Mouse (Mus musculus) regulatory T cell (primary cell): ENCODE results near the gene Pdzk1ip1.

Source experiments
- in situ Hi-C: fragments of 300-600 bp; cut with MboI, MseI; formaldehyde crosslinking; loops from one replicate; pipeline ENCODE4 v1.15.1; 2025; ENCODE audit warnings: high pct_unique_total_duplicates

Pdzk1ip1 gene

GRCm38 (mm10) chr4:115088611-115089338 is at the start of gene Pdzk1ip1:
Gene Pdzk1ip1, plus strand, starts transcription at chr4:115088708.
- in situ Hi-C loops, result no loop called here

DNA sequence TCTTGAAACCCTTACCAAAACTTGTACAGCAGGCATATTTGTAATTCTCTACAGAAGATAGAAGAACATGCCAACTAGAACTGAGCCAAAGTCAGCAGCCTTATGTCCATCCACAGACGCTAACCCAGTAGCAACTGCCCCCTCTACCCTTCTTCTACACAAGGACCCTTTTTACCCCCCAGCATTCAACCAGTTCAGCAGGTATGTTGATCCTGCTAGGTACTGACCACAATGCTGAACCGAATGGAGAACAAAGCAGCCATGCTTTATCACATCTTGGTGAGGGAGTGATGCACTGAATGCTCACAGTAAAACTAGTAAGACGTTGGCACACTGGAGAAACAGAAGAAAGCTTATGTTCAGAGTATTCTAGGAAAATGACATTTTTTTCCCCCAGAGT is 42.9 kb upstream of the Pdzk1ip1 start:
- in situ Hi-C loops, result no loop called here

DNA sequence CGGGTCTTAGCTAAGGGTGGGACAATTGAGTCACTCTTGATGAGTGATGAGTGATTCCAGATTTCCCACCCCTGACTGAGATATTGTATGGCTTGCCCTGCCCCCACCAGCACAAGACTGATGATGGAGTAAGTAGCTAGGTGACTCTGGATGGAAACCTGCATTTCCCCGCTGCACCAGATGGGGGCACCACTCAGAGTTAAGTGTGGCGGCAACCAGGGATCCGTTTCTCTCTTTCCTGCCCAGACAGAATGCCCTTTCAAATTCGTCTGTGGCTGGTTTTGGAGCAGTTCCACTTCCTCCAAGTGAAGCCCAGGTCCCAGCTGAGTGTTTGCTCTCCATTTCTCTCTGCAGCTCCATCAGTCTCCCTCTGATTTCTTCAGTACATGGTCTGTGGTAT is 40.8 kb upstream of the Pdzk1ip1 start:
- in situ Hi-C loops, result no loop called here

- in situ Hi-C loops, result no loop called here
Observed at GRCm38 (mm10) chr4:115048190-115048589, 40.3 kb upstream of the Pdzk1ip1 start.

DNA sequence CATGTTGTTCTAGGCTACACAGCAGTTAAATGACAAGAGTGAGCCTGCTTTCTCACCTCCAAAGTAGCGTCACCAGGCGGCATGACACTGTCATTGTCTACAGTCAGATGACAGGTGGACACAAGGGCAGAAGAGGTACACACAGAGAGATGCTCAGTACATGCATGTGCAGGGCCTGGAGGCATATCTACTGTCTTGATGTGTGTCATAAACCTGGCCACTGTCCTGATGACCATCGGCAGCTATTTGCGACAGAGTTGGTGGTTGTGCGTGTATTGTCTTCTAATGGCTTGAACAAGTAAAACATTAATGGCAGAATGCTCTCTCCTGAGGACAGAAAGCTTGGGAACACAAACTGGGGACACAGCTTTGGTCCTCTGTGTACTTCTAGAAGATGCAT is 37.3 kb upstream of the Pdzk1ip1 start:
- in situ Hi-C loops, result no loop called here

DNA sequence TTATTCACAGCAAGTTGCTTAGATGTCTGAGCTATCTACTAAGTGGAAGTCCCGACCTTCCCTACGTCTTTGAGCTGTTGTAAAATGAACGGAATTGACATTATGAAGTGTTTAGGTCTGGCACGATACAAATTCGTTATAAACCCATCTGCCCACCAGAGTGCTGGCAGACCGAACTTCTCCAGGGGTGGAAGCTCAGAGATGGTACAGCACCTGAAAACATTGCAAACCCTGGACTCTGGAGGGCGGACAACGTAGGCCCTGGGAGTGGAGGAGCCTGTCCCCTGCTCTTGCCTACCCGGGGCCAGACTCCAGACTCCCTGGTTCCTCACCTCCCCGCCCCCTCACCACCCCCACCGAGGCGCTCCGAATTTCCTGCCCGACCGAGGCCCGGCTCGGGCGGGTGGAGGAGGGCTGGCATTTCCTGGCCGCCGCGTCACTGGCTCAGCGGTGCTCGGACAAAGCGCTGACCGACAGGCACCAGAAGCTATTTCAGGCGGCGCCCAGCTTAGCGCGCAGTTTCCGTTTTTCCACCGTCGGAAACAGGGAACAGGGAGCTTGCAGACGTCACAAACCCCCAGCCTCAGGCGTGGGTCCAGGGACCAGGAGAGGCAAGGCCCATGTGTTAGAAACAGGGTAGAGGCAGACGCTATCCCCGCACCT is 36.0 kb upstream of the Pdzk1ip1 start:
- in situ Hi-C loops, result no loop called here

GRCm38 (mm10) chr4:115055044-115055443 is 33.5 kb upstream of the Pdzk1ip1 start:
- in situ Hi-C loops, result no loop called here

DNA sequence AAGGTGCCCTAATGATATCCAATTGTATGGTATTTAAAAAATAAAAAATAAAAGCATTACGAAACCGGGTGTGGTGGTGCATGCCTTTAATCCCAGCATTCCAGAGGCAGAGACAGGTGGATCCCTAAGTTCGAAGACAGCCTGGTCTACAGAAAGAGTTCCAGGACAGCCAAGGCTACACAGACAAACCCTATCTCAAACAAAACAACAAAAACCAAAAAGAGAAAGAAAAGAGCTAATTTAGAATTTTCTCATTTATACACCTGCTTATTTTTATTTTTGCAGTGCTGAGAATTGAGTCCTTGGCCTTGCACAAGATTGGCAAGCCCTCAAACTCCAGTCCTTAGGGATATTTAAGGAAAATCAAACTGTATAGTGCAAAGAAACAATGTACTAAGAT is 32.8 kb upstream of the Pdzk1ip1 start:
- in situ Hi-C loops, result no loop called here

DNA sequence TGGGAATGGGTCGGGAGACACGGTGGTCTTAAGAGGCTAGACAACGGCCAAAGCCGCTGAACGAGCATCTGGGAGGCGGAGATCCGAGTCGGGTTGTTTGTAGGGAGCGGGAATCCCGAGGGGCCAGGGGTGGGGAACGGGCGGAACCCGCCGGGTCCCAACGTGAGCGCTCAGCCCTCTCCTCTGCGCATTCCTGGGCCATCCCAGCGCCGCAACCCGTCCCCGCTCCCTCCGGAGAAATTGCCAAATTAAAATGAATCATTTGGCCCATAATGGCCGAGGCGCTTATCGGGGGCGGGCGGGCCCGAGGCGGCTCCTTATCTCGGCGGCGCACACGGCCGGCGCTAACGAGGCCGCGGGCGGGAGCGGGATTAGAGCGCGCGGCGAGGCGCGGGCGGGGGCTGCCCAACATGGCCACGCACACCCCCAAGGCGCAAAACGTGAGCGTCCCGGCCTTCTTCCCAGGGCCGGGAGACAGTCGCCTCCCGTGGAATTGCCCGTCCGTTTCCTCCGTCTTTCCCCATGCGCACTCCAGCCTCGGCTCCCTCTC is 32.1 kb upstream of the Pdzk1ip1 start, which contains the start of gene Tal1:
Gene Tal1, plus strand, starts transcription at position 56 of the 550 bp plus-strand sequence.
- in situ Hi-C loops, result no loop called here

DNA sequence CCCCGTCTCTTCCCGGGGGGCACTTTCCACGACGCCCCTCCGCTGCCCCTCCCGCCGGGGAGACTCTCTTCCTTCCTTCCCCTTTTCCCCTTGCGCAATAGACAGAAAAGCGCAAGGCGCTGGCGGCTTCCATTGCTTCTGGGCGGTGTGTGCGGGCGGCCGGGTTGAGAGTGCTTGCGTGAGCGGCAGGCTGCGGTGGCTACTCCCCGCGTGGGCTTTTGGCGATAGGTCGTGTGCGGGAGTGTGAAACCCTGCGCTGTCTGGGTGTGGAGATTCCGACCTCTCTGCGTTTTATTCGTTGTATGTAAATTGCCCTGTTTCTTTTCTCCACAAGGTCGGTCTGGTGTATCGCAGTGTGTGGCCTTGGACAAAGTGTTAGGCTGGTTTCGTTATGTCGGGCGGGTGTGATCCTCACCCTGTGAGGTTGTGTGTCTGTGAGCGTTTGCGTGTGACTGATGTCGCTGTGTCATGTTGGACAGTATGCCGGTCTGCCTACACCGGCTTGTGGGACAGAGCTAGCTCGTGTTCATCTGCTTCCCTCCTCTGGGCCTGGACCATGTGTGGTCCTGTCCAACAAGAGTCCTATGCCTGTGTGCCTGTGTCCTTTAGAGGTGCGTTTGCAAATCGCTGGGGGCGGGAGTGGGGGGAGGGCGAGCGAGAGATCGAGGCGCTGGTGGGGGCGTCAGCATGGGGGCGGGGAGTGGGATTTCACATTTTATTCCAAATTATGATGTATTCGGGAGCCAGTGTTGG is 31.4 kb upstream of the Pdzk1ip1 start:
- in situ Hi-C loops, result no loop called here

DNA sequence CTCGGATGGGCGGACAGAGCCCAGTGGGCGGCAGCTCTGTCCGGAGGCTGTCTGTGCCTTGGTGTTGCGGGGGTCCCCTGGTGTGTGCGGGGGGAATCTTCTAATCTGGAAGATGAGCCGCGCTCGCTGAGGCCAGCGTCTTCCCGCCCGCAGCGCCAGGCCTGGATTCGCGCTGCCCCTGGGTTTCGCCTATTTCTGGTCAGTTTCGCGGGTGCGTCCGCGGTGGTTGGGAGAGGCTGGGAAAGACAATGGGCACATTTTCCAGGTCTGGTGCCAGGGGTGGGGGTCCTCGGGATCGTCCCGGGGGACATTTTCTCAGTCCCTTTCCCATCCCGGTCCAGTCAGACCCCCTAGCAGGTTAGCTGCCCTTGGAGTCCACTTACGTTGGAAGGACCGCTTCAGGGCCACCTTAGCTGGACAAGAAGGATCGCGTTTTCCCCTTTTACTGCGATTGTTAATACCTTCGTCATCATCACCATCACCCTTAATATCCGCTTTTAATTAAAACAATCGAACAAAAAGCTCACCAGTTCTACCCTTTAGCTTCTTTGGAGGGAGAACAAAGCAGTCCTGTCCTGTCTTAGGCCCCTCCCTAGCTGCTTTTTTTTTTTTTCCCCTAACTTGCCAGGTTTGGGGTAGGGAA is 30.7 kb upstream of the Pdzk1ip1 start:
- in situ Hi-C loops, result no loop called here

DNA sequence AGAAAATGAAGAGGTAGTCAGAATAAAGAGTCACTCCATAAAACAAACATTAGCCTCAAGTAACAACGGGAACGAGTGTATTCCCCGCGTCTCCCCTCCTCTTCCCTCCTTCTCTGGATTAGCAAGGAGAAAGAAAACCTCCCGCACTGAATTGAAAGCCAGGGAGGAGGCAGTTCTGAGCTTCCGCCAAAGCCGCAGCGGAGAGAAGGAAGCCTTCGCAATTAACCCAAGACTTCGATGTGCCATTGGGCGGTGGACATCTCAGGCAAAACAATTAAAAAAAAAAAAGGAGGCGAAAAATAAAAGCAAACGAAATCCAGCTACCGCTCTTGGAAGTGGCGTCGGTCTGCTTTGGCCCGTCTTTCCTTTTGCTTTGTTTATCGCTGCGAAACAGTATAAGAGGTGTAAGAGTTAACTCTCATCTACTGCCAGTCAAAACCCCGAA is 30.2 kb upstream of the Pdzk1ip1 start:
- in situ Hi-C loops, result no loop called here

DNA sequence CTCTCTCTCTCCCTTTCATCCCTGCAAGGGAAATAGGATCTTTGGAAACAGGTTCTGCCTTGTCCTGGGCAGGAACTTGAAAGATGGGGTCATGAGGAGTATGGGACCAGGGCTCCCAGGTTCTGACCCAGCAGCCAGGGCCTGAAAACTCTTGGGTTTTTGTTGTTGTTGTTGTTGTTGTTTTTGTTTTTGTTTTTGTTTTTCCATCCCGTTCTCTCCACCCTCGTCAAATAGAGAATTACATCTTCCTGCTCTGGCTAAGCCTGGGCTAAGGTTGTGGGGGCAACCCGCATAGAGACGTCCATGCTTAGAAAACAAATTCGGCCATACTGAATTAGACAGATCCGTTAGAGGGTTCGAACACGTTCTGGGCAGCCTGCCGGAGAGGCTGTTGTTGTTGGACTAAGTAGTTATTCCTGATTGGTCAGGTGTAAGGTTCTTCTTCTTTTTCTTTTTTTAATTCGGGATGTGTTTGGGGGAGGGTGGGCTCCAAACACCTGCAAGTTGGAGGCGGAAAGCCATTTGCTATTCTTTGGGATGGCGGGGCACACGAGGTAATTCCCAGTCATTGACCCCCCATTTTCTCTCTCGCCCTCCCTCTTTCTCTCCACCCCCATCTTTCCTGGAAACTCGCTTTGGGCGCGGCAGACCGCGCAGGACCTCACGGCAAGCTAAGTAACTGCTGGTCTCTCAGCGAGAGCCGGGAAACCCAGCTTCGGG is 29.5 kb upstream of the Pdzk1ip1 start:
- in situ Hi-C loops, result no loop called here

- in situ Hi-C loops, result no loop called here
Observed at GRCm38 (mm10) chr4:115059871-115060270, 28.6 kb upstream of the Pdzk1ip1 start.

DNA sequence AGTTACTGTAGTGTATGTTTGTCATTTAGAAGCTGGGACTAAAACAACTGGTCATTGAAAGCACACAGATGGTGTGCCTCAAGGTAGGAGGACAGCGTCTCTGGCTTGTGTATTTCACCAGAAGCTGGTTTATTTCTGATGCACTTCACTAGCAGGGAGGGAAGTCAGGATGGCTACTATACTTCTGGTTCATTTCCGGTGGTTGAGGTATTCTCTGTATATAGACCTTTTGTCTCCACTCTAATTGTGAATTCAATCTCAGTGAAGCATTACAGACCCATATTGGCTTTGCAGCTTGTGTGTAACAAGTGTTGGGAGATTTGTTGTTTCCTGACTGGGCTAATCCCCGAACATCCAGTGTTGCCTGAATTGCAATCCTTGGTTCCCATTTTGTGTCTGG is 27.8 kb upstream of the Pdzk1ip1 start:
- in situ Hi-C loops, result no loop called here

- in situ Hi-C loops, result no loop called here
Observed at GRCm38 (mm10) chr4:115062540-115062874, 26.0 kb upstream of the Pdzk1ip1 start.

GRCm38 (mm10) chr4:115062875-115063517 is 25.5 kb upstream of the Pdzk1ip1 start:
- in situ Hi-C loops, result no loop called here

DNA sequence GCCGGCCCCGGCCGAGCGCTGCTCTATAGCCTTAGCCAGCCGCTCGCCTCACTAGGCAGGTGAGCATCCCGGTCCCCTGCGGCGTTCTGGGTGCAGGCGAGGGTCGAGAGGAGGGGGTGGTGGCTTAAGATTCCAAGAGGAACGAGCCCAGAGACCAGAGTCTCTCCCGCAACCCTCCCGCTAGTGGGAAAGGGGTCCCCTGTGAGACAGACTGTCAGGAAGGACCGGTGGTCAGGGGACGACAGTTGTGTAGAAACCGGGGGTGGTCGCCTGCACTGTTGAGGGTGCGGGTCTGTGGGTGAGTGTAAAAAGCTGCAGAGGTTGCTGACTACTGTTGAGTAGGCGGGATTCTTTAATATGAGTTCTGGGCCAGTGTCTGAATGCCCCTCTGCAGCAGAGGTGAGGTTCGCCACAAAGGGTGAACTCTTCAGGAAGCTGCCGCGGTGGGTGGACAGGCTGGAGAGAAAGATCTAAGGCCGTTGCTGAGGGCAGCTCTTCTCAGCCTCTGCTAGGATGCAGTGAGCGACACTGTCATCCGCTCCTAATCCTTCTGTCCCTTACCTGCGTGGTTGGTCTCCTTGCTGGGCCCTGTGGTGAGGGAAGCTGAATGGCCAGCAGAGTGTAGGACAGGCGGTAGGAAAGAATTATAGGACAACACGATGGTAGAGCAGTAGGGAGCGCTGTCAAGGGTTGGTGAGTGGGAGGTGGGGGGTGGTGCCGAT is 24.8 kb upstream of the Pdzk1ip1 start:
- in situ Hi-C loops, result no loop called here

GRCm38 (mm10) chr4:115071668-115072067 is 16.8 kb upstream of the Pdzk1ip1 start:
- in situ Hi-C loops, result no loop called here

DNA sequence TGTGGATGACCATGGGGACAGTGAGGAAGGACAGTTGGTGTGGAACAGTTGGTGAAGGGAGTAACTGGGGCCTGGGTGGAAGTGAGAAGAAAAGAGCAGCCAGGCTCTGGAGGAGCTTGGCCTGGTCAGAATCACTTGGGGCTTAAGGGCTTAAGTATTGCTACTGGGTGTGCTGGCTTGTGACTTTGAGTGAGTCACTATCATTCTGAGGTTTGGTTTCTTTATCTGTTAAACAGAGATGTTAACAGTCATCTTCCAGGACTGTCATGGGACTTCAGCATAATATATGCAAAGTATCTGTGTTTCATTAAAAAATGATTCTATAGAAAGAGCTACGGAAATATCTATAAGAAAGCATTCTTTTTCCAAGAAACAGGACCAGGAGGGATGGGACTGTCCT is 13.7 kb upstream of the Pdzk1ip1 start:
- in situ Hi-C loops, result no loop called here
